Mouse (Mus musculus): ENCODE measurements around the gene Scn10a. TPM values are rescaled to one million over a fixed set of nuclear protein-coding genes. Genes with fewer than 3 reads are reported as not detected.

Scn10a gene
- polyA plus RNA-seq, 1 experiment from 2014 or later: not detected

GRCm38 (mm10) chr9:119706700-119707099 is 12.4 kb downstream of the Scn10a start:
- H3K27me3 ChIP-seq: no peaks in the 10 kb centered on the region
- H3K4me2 ChIP-seq: no peak overlapping the region
- no peaks in the 10 kb centered on the region for H3K9me3 ChIP-seq
- ATAC-seq (ENCODE audit: insufficient number of reproducible peaks, insufficient read depth, low FRiP score, low TSS enrichment, low read depth): no peak
- H3K4me1 ChIP-seq: no peaks in the 10 kb centered on the region
- no peaks in the 10 kb centered on the region for H3K36me3 ChIP-seq
- H3K9ac ChIP-seq: no peak overlapping the region
- 12% methylated on average over 6 of the region's 6 CpGs for WGBS
- no peak overlapping the region for H3K27ac ChIP-seq
- H3K4me3 ChIP-seq: no peak overlapping the region

DNA sequence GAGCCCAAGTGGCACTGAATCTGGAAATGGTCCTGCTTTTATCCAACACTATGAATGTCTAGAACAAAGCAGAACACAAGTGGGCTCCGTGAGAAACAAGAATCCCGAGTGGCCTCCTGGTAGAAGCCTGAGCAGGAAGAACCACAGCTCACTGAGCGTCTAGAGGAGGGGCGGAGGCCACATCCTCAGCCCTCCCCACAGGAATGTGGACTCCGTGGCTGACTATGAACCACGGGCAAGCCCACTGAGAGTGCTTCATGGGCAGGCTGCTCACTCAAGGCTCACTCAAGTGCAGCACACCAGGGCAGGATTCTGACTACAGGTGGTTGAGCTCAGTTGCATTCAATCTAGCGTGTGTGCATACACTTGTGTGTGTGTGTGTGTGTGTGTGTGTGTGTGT is 27.6 kb downstream of the Scn10a start:
- Histone ChIP-seq H3K9ac (no peak overlapping the region), H3K27ac (no peak overlapping the region), H3K36me3 (no peaks in the 10 kb centered on the region), H3K4me3 (no peak overlapping the region), H3K4me2 (no peak overlapping the region), H3K4me1 (no peaks in the 10 kb centered on the region), H3K27me3 (no peaks in the 10 kb centered on the region), H3K9me3 (no peaks in the 10 kb centered on the region)
- ATAC-seq (ENCODE audit: insufficient number of reproducible peaks, insufficient read depth, low FRiP score, low TSS enrichment, low read depth): no peak
- 60% methylated on average over 7 of the region's 7 CpGs for WGBS

GRCm38 (mm10) chr9:119691001-119691400 is 28.1 kb downstream of the Scn10a start:
- no peaks in the 10 kb centered on the region for H3K36me3 ChIP-seq
- H3K27me3 ChIP-seq: no peaks in the 10 kb centered on the region
- H3K4me3 ChIP-seq: no peak overlapping the region
- no peaks in the 10 kb centered on the region for H3K4me1 ChIP-seq
- WGBS: 75% methylated on average over 8 of the region's 8 CpGs
- no peaks in the 10 kb centered on the region for H3K9me3 ChIP-seq
- H3K27ac ChIP-seq: no peak overlapping the region
- H3K4me2 ChIP-seq: no peak overlapping the region
- no peak for ATAC-seq (ENCODE audit: insufficient number of reproducible peaks, insufficient read depth, low FRiP score, low TSS enrichment, low read depth)
- H3K9ac ChIP-seq: no peak overlapping the region

DNA sequence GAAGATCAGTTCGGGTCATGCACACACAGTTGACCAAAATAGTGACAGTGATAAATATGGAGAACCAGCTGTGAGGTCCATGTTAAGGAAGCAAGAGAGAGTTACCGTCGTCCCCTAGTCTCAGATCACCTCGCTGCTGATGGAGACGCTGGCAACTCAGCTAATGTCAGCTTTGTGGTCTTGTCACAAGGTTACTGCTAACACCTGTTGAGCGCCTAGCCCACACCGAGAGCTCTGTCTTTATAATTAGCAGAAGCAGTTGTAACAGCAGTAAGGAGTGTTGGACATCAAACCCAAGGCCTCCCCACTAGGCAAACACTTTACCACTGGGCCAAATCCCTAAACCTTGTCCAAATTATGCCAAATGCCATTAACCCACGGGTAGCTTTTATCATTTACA is 31.2 kb downstream of the Scn10a start:
- no peak overlapping the region for H3K27ac ChIP-seq
- H3K4me2 ChIP-seq: no peak overlapping the region
- H3K27me3 ChIP-seq: no peaks in the 10 kb centered on the region
- no peaks in the 10 kb centered on the region for H3K36me3 ChIP-seq
- H3K4me3 ChIP-seq: no peak overlapping the region
- 83% methylated on average over 8 of the region's 8 CpGs for WGBS
- no peak overlapping the region for H3K9ac ChIP-seq
- no peaks in the 10 kb centered on the region for H3K4me1 ChIP-seq
- no peak for ATAC-seq (ENCODE audit: insufficient number of reproducible peaks, insufficient read depth, low FRiP score, low TSS enrichment, low read depth)
- no peaks in the 10 kb centered on the region for H3K9me3 ChIP-seq

DNA sequence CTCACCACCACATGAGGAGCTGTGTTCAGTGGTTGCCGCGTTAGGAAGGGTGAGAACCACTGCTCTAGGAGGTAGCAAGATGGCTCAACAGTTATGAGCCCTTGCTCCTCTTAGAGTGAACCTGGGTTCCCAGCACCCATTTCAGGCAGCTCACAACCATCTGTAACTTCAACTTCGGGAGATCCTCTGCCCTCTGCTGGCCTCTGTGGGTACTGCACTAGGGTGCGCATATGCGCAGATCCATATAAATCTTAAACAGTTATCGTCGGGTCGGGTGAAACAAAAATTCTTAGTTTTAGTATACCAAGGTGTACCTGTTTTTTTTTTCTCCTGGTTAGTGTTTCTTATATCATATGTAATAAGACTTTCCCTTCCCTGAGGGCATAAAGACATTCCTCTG is 32.9 kb downstream of the Scn10a start:
- WGBS: 93% methylated on average over 8 of the region's 8 CpGs
- Histone ChIP-seq H3K27me3 (no peaks in the 10 kb centered on the region), H3K4me3 (no peak overlapping the region), H3K4me2 (no peak overlapping the region), H3K36me3 (no peaks in the 10 kb centered on the region), H3K9ac (no peak overlapping the region), H3K4me1 (no peaks in the 10 kb centered on the region), H3K27ac (no peak overlapping the region), H3K9me3 (no peaks in the 10 kb centered on the region)
- ATAC-seq (ENCODE audit: insufficient number of reproducible peaks, insufficient read depth, low FRiP score, low TSS enrichment, low read depth): no peak

- Histone ChIP-seq H3K4me2 (no peak overlapping the region), H3K4me3 (no peak overlapping the region), H3K4me1 (no peaks in the 10 kb centered on the region), H3K9ac (no peak overlapping the region), H3K36me3 (no peaks in the 10 kb centered on the region), H3K9me3 (no peaks in the 10 kb centered on the region), H3K27me3 (no peaks in the 10 kb centered on the region), H3K27ac (no peak overlapping the region)
- WGBS: 73% methylated on average over 3 of the region's 3 CpGs
- no peak for ATAC-seq (ENCODE audit: insufficient number of reproducible peaks, insufficient read depth, low FRiP score, low TSS enrichment, low read depth)
Observed at GRCm38 (mm10) chr9:119680896-119681295, 38.2 kb downstream of the Scn10a start.

DNA sequence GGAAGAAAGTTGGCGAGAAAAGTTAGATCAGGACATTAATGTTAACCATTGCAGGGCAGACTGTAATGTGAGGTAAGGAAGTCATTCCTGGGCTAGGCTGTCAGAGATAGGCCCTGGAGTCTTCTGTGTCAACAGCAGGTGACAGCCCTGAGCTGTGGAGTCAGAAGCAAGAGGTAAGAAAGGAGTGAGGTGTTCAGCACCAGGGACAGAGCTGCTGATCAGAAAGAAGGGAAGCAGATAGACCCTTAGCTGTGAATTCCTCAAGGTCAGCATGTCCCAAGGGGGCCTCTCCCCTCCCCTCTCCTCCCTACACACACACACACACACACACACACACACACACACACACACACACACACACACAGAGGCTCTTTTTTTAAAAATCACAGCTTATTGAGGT is 55.0 kb downstream of the Scn10a start:
- no peaks in the 10 kb centered on the region for H3K27me3 ChIP-seq
- no peak for ATAC-seq (ENCODE audit: insufficient number of reproducible peaks, insufficient read depth, low FRiP score, low TSS enrichment, low read depth)

GRCm38 (mm10) chr9:119656111-119656510 is 63.0 kb downstream of the Scn10a start:
- H3K27ac ChIP-seq: no peak overlapping the region
- no peak overlapping the region for H3K4me3 ChIP-seq
- no peak overlapping the region for H3K9ac ChIP-seq
- no peaks in the 10 kb centered on the region for H3K27me3 ChIP-seq
- H3K4me1 ChIP-seq: peaks cover 12% of the 10 kb centered on the region
- no peak for ATAC-seq (ENCODE audit: insufficient number of reproducible peaks, insufficient read depth, low FRiP score, low TSS enrichment, low read depth)
- no peak overlapping the region for H3K4me2 ChIP-seq
- no peaks in the 10 kb centered on the region for H3K36me3 ChIP-seq
- no peaks in the 10 kb centered on the region for H3K9me3 ChIP-seq
- 28% methylated on average over 6 of the region's 6 CpGs for WGBS

More for the DNA sequence above, 55.0 kb downstream of the Scn10a start:
- Histone ChIP-seq H3K4me1 (no peaks in the 10 kb centered on the region), H3K4me2 (no peak overlapping the region), H3K9me3 (no peaks in the 10 kb centered on the region), H3K27ac (no peak overlapping the region), H3K9ac (no peak overlapping the region), H3K36me3 (no peaks in the 10 kb centered on the region), H3K4me3 (no peak overlapping the region)
- WGBS: 47% methylated on average over 1 of the region's 1 CpGs

GRCm38 (mm10) chr9:119653758-119654157 is 65.4 kb downstream of the Scn10a start:
- Histone ChIP-seq H3K4me3 (no peak overlapping the region), H3K4me2 (no peak overlapping the region), H3K36me3 (no peaks in the 10 kb centered on the region), H3K9me3 (no peaks in the 10 kb centered on the region), H3K4me1 (peaks cover 12% of the 10 kb centered on the region), H3K27ac (no peak overlapping the region), H3K9ac (no peak overlapping the region), H3K27me3 (no peaks in the 10 kb centered on the region)
- WGBS: 65% methylated on average over 5 of the region's 5 CpGs
- no peak for ATAC-seq (ENCODE audit: insufficient number of reproducible peaks, insufficient read depth, low FRiP score, low TSS enrichment, low read depth)

- Histone ChIP-seq H3K4me2 (no peak overlapping the region), H3K9ac (no peak overlapping the region), H3K4me3 (no peak overlapping the region), H3K27me3 (no peaks in the 10 kb centered on the region), H3K4me1 (no peaks in the 10 kb centered on the region), H3K27ac (no peak overlapping the region), H3K9me3 (no peaks in the 10 kb centered on the region), H3K36me3 (no peaks in the 10 kb centered on the region)
- 62% methylated on average over 8 of the region's 8 CpGs for WGBS
- no peak for ATAC-seq (ENCODE audit: insufficient number of reproducible peaks, insufficient read depth, low FRiP score, low TSS enrichment, low read depth)
Observed at GRCm38 (mm10) chr9:119646942-119647547, 72.1 kb downstream of the Scn10a start.

DNA sequence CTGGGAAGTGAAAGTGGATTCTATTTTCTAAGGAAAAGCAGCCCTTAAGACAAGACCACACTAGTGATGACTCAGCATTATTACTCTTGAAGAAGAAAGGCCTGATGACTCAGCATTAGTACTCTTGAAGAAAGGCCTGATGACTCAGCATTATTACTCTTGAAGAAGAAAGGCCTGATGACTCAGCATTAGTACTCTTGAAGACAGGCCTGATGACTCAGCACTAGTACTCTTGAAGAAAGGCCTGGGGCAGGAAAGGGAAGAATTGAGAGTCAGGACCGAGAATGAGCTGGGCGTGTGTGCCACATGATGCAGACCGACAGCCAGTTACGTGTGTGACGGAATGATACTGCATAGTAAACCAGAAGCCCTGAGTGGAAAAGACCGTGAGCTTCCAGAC is 77.1 kb downstream of the Scn10a start:
- Histone ChIP-seq H3K4me1 (no peaks in the 10 kb centered on the region), H3K9me3 (no peaks in the 10 kb centered on the region), H3K27me3 (no peaks in the 10 kb centered on the region), H3K4me3 (no peak overlapping the region), H3K27ac (no peak overlapping the region), H3K4me2 (no peak overlapping the region), H3K9ac (no peak overlapping the region), H3K36me3 (no peaks in the 10 kb centered on the region)
- ATAC-seq (ENCODE audit: insufficient number of reproducible peaks, insufficient read depth, low FRiP score, low TSS enrichment, low read depth): no peak
- WGBS: 87% methylated on average over 6 of the region's 6 CpGs

GRCm38 (mm10) chr9:119634216-119634843 is 84.8 kb downstream of the Scn10a start:
- Histone ChIP-seq H3K4me3 (no peak overlapping the region), H3K9me3 (no peaks in the 10 kb centered on the region), H3K36me3 (no peaks in the 10 kb centered on the region), H3K4me1 (peaks cover 20% of the 10 kb centered on the region), H3K27me3 (peaks cover 28% of the 10 kb centered on the region), H3K9ac (no peak overlapping the region), H3K27ac (no peak overlapping the region), H3K4me2 (no peak overlapping the region)
- no peak for ATAC-seq (ENCODE audit: insufficient number of reproducible peaks, insufficient read depth, low FRiP score, low TSS enrichment, low read depth)
- whole genome bisulfite sequencing: 65% methylated on average over 11 of the region's 11 CpGs
